Mouse (Mus musculus): Measurements from ENCODE around the gene Crim1. TPM values are rescaled to one million over a fixed set of nuclear protein-coding genes. Genes with fewer than 3 reads are reported as not detected.
"Not testable (repeated sequence)": the region's sequence is repeated elsewhere in the genome, so short reads cannot be mapped to it uniquely, and the experiment has no call there.

Crim1 gene
- polyA plus RNA-seq, 1 experiment: 3.2 TPM

DNA sequence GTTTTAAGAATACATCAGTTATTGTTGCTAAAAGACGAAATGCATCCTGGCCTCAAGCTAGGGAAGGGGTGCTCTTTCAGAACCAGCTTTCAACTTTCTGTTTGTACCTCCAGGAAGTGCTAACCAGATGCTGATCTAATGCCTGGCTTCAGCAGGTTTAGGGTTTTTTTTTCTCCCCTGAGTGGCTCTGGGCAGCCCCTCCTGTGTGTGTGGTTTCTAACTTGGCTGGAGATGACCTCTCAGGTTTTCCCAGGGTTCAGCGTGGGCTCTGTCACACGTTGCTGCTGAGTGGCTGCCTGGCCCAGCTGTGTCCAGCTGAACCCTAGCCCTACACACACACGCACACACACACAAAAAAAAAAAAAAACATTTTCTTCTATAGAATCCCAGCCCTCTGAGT is 45.4 kb downstream of the Crim1 start:
- Histone ChIP-seq H3K9me3 (no peaks in the 10 kb centered on the region), H3K27me3 (replicated peaks) (no peaks in the 10 kb centered on the region), H3K4me3 (replicated peaks) (peak overlapping the region; percentile 85), H3K4me1 (peaks cover 56% of the 10 kb centered on the region), H3K36me3 (replicated peaks; ENCODE audit: low read length) (no peaks in the 10 kb centered on the region)
- TF ChIP-seq GATA1 (IDR thresholded peaks at IDR 0.05; ENCODE audit: borderline replicate concordance, low read length) (no peak), FLI1 (IDR thresholded peaks at IDR 0.05; ENCODE audit: low read length) (no peak)

DNA sequence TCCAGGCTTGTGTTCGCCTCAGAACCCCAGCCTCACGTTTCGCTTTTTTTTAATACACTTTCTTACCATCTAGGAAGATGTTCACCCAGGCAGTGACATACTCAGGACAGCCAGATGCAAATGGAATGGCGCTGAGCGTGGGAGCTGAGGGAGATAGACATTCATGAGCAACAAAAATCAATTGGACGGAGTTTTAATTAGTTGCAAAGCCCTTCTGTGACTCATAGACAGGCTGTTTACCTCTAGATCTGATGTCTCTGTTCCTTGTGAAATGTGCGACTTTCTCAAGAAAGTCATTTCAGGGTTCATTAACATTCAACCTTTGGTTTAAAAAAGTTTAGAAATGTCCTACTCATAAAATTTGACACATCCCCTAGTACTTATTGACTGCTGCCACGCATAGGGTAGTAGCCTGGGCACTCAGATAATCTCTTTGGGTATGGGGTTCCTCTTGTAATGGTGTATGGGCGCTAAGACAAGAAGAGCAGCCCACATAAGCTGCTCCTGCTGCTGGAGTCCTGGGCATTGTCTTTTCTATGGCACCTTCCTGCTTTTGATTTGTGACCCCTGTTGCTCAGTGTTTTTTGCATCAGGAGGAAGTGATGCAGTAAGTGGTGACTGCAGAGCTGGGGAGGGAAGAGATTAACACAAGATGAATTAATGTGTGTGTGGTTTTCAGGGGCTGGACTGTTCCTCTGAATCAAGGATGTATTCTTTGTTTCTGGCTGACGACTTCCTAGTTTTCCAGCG is 46.8 kb downstream of the Crim1 start:
- H3K36me3 ChIP-seq (replicated peaks; ENCODE audit: low read length): no peaks in the 10 kb centered on the region
- TF ChIP-seq FLI1 (IDR thresholded peaks at IDR 0.05; ENCODE audit: low read length) (no peak), GATA1 (IDR thresholded peaks at IDR 0.05; ENCODE audit: borderline replicate concordance, low read length) (no peak)
- peak overlapping the region; percentile 74 for H3K4me3 ChIP-seq (replicated peaks)
- H3K9me3 ChIP-seq: no peaks in the 10 kb centered on the region
- H3K27me3 ChIP-seq (replicated peaks): no peaks in the 10 kb centered on the region
- H3K4me1 ChIP-seq: peaks cover 49% of the 10 kb centered on the region

DNA sequence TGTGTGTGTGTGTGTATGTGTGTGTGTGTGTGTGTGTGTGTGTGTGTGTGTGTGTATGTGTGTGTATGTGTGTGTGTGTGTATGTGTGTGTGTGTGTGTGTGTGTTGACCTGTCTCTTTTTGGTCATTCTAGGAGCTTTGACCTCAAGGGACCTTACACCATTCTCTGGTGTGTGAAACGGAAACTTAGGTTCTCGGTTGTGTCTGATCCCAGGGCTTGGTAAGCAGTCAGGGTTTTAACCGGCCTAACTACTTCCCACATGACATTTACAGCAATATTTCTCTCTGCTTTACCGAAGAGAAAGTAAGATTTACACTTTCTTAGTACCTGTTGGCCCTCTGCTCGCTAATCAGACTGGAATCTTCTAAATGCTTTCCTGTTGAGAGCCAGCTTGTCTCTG is 48.1 kb downstream of the Crim1 start:
- no peaks in the 10 kb centered on the region for H3K27me3 ChIP-seq (replicated peaks)
- H3K9me3 ChIP-seq: no peaks in the 10 kb centered on the region
- no peak for TF ChIP-seq GATA1 (IDR thresholded peaks at IDR 0.05; ENCODE audit: borderline replicate concordance, low read length)
- no peak for TF ChIP-seq FLI1 (IDR thresholded peaks at IDR 0.05; ENCODE audit: low read length)
- H3K4me1 ChIP-seq: peaks cover 52% of the 10 kb centered on the region
- peak overlapping the region; percentile 84 for H3K4me3 ChIP-seq (replicated peaks)
- no peaks in the 10 kb centered on the region for H3K36me3 ChIP-seq (replicated peaks; ENCODE audit: low read length)

DNA sequence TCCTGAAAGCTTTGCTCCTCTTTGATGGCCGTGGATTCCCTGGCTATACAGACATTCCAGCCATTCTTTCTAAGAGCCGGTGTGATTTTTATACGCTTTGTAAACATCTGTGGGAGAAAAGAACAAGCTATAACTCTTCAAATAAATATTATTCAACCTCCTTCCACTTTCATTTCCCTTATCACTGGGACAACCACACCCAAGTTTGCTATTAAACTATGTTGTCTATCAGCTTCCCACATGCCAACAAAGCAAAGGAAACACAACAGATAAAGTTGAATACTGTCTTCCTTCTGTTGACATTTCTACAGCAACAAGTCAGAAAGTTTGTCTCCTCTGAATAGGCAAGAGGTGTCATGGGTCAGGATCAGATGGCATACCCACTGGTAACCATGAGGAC is 48.9 kb downstream of the Crim1 start:
- H3K4me1 ChIP-seq: peaks cover 56% of the 10 kb centered on the region
- no peaks in the 10 kb centered on the region for H3K9me3 ChIP-seq
- no peaks in the 10 kb centered on the region for H3K36me3 ChIP-seq (replicated peaks; ENCODE audit: low read length)
- no peak for TF ChIP-seq FLI1 (IDR thresholded peaks at IDR 0.05; ENCODE audit: low read length)
- TF ChIP-seq GATA1 (IDR thresholded peaks at IDR 0.05; ENCODE audit: borderline replicate concordance, low read length): no peak
- no peaks in the 10 kb centered on the region for H3K27me3 ChIP-seq (replicated peaks)
- H3K4me3 ChIP-seq (replicated peaks): peak overlapping the region; percentile 84

DNA sequence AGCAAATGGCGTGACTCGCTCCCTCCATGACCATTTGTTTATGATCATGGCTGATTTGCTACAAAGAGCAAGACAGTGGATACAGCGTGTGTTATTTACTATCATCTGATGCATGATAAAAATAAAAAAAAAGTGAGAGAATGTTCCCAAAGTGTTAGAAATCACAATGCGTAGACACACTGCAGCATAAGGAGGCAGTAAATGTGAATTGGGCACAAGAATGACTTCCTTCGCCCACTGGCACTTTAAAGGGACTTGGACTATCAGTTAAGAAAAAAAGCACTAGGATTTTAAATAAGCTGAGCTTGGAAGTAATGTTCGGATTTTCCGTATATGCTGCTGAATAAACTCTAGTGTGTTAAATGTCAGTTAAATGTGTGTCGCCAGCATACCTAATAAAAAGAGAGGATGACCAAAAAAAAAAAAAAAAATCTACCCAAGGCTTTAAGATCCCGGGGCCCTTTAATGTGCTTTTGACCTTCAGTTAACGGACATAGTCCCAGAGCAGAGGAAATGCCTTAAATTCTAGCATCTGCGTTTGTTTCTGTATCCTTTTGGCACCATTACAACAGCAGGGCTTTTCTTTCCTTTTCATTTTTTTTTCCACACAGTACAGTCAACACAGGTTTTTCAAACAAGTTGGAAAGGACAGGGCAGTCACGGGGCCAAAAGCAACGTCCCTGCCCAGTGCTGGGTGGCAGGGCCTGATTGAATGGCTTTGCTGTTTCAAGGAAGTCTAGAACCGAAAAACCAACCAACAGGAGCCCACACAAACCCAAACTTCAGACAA is 50.3 kb downstream of the Crim1 start:
- Histone ChIP-seq H3K9me3 (no peaks in the 10 kb centered on the region), H3K27me3 (replicated peaks) (no peaks in the 10 kb centered on the region), H3K4me3 (replicated peaks) (no peak overlapping the region), H3K36me3 (replicated peaks; ENCODE audit: low read length) (no peaks in the 10 kb centered on the region), H3K4me1 (peaks cover 54% of the 10 kb centered on the region)
- TF ChIP-seq GATA1 (IDR thresholded peaks at IDR 0.05; ENCODE audit: borderline replicate concordance, low read length) (no peak), FLI1 (IDR thresholded peaks at IDR 0.05; ENCODE audit: low read length) (no peak)

DNA sequence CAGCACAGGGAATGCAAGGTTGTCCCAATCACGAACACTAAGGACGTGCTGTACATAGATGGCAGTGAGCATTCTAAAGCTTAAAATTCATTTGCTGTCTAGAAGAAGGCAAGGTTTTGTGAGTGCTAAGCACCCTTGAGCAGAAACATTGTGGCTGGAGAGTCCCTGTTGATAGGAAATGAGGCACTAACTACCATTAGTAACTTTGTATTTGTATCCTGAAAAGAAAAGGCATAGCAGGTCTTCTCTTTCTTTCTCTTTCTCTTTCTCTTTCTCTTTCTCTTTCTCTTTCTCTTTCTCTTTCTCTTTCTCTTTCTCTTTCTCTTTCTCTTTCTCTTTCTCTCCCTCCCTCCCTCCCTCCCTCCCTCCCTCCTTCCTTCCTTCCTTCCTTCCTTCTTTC is 53.5 kb downstream of the Crim1 start:
- H3K9me3 ChIP-seq; H3K27me3 ChIP-seq (replicated peaks); H3K36me3 ChIP-seq (replicated peaks; ENCODE audit: low read length): not testable (repeated sequence)
- Histone ChIP-seq H3K4me1 (peaks cover 32% of the 10 kb centered on the region), H3K4me3 (replicated peaks) (peak overlapping the region; percentile 80)

DNA sequence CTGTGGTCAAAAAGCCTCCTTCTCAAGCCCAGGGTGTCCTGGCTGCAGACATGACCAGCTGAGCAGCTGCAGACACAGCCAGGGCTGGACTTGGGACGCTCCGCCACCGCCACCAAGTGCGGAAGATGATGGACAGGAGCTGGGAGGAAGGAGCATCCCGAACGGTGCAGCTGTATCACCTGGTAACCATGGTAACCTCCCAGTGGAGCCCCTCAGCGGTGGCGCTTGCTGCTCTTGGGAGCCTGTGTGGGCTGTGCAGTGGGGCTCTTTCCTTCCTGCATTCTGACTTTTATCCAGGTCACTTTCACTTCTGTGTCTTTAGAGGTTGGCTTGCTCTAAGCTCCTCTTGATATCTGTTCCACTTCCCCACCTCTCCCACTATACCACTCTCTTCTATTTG is 54.2 kb downstream of the Crim1 start:
- Histone ChIP-seq H3K36me3 (replicated peaks; ENCODE audit: low read length) (peaks cover 12% of the 10 kb centered on the region), H3K4me3 (replicated peaks) (peak overlapping the region; percentile 74)
- TF ChIP-seq FLI1 (IDR thresholded peaks at IDR 0.05; ENCODE audit: low read length): no peak
- no peak for TF ChIP-seq GATA1 (IDR thresholded peaks at IDR 0.05; ENCODE audit: borderline replicate concordance, low read length)

DNA sequence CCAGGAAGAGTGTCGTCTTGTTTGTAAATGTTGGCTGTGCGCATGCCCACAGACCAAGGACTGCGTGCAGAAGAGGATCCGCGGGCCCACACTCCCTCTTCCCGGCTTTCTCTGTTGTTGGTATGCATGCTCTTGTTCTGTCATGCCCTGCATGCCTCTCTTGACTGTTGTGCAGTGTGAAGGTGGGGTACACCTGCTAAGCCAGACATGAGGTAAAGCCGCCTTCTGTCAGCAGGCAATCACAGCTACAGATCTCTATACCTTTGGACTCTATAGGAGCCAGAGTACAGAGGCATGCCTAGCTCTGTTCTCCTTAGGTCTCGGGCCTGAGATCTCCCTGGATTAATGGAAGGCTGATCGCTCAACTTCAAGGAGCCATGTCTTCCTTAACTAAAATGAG is 55.7 kb downstream of the Crim1 start:
- Histone ChIP-seq H3K36me3 (replicated peaks; ENCODE audit: low read length) (peaks cover 14% of the 10 kb centered on the region), H3K9me3 (peaks cover 5% of the 10 kb centered on the region; the same call in 1 of the 2 replicates), H3K4me3 (replicated peaks) (no peak overlapping the region), H3K27me3 (replicated peaks) (no peaks in the 10 kb centered on the region), H3K4me1 (peaks cover 16% of the 10 kb centered on the region)
- no peak for TF ChIP-seq GATA1 (IDR thresholded peaks at IDR 0.05; ENCODE audit: borderline replicate concordance, low read length)
- no peak for TF ChIP-seq FLI1 (IDR thresholded peaks at IDR 0.05; ENCODE audit: low read length)

More for the DNA sequence above, 54.2 kb downstream of the Crim1 start:
- peaks cover 25% of the 10 kb centered on the region for H3K4me1 ChIP-seq
- no peaks in the 10 kb centered on the region for H3K9me3 ChIP-seq
- H3K27me3 ChIP-seq (replicated peaks): no peaks in the 10 kb centered on the region

DNA sequence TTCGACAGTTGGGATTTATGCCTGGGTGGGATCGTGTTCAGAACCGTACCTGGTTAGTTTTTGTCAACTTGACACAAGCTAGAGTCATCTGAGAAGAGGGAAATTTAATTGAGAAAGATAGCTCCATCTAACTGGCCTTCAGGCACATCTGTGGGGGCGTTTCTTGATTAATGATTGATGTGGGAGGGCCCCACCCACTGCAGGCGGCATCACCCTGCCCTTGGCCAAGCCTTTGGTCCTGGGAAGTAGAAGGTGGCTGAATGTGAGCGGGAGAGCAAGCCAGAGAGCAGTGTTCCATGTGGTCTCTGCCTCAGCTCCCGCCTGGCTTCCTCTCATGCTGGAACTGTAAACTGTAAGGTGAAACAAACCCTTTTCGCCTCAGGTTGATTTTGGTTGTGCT is 56.5 kb downstream of the Crim1 start:
- Histone ChIP-seq H3K36me3 (replicated peaks; ENCODE audit: low read length) (peaks cover 14% of the 10 kb centered on the region), H3K4me1 (peaks cover 20% of the 10 kb centered on the region), H3K27me3 (replicated peaks) (no peaks in the 10 kb centered on the region), H3K4me3 (replicated peaks) (no peak overlapping the region), H3K9me3 (peaks cover 5% of the 10 kb centered on the region; the same call in 1 of the 2 replicates)
- TF ChIP-seq FLI1 (IDR thresholded peaks at IDR 0.05; ENCODE audit: low read length) (no peak), GATA1 (IDR thresholded peaks at IDR 0.05; ENCODE audit: borderline replicate concordance, low read length) (no peak)

DNA sequence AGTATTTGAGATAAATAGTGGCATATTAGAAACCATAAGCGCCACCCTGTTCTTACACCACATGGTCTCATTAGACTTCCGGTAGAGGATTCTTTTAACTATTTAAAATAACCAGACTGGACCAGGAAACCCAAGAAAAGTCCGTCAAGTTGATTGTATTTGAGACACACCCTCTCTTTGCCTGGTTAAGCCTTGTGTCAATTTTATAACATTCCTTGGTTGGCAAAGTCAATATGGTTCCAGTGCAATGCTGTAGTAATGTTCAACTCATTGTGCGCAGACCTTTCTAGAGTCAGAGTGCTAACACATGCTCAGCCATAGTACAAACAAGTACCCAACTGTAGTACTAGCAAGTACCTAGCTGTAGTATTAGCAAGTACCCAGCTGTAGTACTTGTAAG is 61.6 kb downstream of the Crim1 start:
- Histone ChIP-seq H3K36me3 (replicated peaks; ENCODE audit: low read length) (peaks cover 9% of the 10 kb centered on the region), H3K4me1 (peaks cover 9% of the 10 kb centered on the region; the same call in 1 of the 2 replicates), H3K4me3 (replicated peaks) (no peak overlapping the region), H3K9me3 (peaks cover 5% of the 10 kb centered on the region; the same call in 1 of the 2 replicates), H3K27me3 (replicated peaks) (no peaks in the 10 kb centered on the region)
- no peak for TF ChIP-seq GATA1 (IDR thresholded peaks at IDR 0.05; ENCODE audit: borderline replicate concordance, low read length)
- TF ChIP-seq FLI1 (IDR thresholded peaks at IDR 0.05; ENCODE audit: low read length): no peak
